Mouse (Mus musculus) left cerebral cortex, postnatal 10 days (tissue): Measurements from ENCODE around the gene Mrpl49. TPM values are rescaled to one million over a fixed set of nuclear protein-coding genes. Genes with fewer than 3 reads are reported as not detected.

ENCODE experiments used
- DNase-seq, 2 experiments: peaks; one replicate each; pipeline ENCODE4 v3.0.0; 2021 to 2022; ENCODE audit warnings: low spot score in 2 of 2, mixed read lengths in 1 of 2; ENCODE audit errors: extremely low spot score in 1 of 2
- intact Hi-C: fragments of 180-260 bp; cut with DNase I; formaldehyde crosslinking; loops from one replicate; pipeline ENCODE4 v1.15.1; 2025
- total RNA-seq, 2 experiments: library from RNA; stranded (reverse); gene quantifications; 2 replicates each; pipeline ENCODE4 v1.2.3; 2021

Mrpl49 gene
- total RNA-seq, 2 experiments from 2014 or later, result 43.3 to 45.3 TPM

DNA sequence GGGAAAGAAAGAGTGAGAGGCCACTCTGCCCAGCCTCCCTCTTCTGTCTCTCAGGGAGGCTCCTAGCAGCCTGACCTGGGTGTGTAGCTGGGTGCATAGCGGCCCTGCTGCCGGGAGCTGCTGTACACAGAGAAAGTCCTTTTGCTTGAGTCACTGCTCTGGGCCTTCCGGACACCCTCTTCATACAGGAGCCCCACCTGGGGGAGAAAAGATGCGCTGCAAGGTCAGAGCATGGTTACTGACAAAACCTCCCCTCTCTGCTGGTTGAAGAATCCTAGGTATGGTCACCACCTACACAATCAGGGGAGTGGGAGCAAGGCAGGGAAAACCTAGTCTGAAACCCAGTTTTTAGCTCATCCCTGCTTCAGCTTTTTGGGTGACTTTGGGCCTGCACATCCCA, 11.4 kb upstream of the Mrpl49 start:
- no peak for DNase-seq
- intact Hi-C loops, result no loop called here

DNA sequence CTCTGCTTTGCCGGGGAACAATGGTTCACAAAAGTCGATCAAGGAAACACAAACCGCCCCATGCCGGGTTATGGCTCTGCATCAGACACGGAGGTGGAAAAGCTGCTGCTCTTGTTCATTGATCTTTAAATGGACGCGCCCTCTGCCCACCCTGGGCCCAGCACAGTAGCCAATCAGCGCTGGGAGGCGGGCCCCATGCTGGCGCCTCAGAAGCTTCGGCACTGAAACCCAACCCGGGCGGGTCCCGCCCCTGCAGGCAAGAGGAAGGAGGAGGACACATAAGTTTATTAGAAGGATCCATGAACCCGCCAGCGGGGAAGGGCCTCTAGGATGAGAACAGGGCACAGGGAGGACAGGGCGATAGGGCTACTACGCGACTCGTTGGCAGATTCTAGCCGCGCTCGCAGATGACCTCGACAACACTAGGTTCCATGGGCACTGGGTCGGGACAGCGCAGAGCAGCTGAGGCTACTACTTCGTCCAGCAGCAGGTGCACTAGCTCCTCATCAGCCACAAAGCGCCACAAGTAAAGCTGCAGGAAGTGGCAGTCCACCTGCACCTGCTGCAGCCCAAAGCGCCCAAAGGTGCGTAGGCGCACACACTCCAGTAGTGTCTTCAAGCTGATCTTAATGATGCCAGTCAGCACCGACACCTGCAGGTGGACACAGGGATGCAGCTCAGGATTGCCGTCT, 10.3 kb upstream of the Mrpl49 start, which contains the start of gene Tm7sf2:
Gene Tm7sf2, minus strand, starts transcription at position 650 of the 692 bp plus-strand sequence.
- peak; percentile 91 to 94 for DNase-seq
- intact Hi-C loops, result no loop called here

DNA sequence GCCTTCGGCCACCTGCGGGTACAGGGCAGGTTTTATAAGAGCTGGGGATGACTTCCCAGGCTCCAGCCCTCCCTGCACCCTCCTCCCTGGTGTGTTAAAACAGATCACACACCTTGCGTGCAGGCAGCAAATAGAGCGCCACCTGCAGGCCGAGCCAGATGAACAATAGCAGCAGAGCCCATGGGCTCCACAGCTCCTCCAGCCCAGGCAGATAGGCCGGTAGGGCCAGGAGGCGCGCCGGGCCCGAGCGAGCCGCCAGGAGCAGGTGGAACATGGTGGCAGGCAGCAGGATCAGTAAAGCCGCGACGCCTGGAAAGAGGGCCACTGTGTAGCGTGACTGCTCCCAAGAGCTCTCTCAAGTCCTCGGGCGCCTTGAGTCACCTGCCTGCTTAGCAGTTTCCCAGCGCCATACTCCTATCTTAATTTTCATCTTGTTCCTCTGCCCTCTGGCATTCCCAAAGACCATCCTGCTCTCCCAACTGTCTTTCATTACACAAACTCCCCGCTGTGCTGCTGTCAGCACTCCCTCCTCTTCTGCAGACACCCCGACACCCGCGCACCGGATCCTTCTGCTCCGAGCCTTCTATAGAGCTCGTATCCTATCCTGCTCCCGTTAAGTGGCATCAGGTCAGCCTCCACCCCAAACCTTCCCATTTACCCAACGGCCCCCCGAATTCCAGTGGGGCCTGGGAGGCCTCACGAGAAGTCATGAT, 9.6 kb upstream of the Mrpl49 start:
- intact Hi-C loops, result no loop called here
- DNase-seq, result peak; percentile 72 to 90

DNA sequence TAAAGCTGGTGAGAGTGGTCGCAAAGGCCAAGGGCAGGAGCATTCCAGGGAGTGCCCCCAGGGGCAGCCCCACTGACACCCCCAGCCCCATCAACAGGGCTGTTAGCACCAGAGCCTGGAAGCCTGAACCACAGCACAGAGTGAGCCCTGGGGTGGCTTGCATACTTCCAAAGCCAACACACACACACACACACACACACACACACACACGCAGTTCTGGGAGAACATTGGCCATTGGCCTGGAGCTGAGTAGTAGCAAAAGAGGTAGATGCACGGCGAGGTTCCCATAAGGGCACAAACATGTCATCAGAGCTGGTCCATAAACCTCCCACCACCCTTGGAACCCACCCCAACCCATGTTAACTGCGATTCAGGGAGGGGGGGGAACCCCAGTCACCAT, 9.0 kb upstream of the Mrpl49 start:
- intact Hi-C loops, result no loop called here
- peak in 1 of 2 experiments; percentile 50 for DNase-seq

DNA sequence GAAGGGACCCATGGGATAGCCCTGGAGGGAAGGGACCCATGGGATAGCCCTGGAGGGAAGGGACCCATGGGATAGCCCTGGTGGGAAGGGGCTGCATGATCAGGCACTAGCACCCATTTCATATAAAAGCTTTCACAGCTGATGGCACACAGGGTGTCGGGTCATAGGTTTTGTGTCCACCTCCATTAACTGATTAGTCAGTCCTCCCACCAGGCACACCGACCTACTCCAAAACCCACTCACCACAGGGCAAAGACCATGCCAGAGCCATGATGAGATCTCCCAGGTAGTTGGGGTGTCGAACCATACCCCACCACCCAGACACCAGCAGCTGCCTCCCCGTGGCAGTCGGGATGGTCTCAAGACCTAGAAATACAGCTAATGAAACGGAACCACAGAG, 5.5 kb upstream of the Mrpl49 start:
- intact Hi-C loops, result no loop called here
- no peak for DNase-seq

DNA sequence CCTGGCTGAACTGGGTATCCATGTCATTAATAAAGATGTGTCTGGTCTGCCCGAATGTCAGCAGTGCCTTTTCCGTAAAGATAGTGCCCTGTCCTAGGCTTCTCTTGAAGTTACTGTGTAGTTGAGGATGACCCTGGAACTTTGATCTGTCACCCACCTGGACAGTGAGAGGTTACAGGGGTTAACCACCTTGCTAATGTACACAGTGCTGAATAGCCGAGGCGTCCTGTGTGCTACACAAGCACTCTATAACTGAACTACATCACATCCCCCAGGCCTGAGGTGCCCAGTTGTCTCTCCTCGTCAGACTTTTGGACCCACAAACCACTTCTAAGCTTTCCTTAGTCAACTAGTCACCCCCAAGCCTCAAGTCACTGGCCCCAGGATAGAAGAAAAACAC, 4.8 kb upstream of the Mrpl49 start:
- DNase-seq, result no peak
- intact Hi-C loops, result no loop called here

DNA sequence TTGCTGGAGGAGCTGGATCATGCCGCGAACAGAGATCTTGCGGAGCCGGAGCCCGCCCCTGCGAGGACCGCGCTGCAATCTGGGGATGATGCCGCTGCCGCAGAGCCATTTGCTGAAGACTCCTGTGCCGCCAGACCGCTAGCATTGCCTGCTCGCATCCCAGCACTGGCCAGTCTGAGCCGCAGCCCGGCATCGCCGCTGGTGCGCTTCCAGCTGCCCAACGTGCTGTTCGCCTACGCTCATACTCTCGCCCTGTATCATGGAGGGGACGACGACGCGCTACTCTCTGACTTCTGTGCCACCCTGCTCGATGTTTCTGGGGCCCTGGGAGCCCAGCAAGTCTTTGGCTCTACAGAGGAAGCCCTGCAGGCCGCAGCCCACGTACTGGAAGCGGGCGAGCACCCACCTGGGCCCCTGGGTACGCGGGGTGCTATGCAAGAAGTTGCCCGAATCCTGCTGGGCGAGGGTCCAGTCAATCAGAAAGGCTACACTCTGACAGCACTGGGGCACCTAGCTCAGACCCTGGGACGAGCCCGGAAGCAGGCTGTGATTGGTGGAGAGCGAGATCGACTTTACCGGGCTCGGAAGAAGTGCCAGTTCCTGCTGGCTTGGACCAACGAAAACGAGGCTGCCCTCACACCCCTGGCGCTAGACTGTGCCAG, 4.2 kb upstream of the Mrpl49 start:
- intact Hi-C loops, result no loop called here
- DNase-seq, result peak in 1 of 2 experiments; percentile 63

DNA sequence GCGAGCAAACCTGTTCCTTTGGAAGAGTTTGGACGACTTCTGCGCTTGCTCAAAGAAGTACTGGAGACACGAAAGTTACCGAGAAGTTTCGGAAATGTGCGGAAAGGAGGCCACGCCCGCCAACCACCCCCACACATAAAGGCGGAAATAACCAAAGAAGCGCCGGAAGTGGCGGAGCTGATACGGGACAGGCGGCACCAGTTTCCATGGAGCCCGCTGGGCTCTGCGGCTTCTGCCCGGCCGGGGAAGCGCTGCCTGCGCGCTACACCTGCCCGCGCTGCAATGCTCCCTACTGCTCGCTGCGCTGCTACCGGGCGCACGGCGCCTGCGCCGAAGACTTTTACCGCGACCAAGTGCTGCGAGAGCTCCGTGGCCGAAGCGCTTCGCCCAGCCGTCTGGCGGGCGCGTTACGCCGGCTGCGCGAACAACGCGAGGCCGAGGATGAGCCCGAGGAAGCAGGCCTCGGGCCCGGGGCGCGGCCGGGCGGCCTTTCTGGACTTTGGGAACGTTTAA, 3.5 kb upstream of the Mrpl49 start, which contains the start of gene Znhit2:
Gene Znhit2, plus strand, starts transcription at position 172 of the 513 bp plus-strand sequence.
- intact Hi-C loops, result no loop called here
- peak; percentile 94 to 95 for DNase-seq

DNA sequence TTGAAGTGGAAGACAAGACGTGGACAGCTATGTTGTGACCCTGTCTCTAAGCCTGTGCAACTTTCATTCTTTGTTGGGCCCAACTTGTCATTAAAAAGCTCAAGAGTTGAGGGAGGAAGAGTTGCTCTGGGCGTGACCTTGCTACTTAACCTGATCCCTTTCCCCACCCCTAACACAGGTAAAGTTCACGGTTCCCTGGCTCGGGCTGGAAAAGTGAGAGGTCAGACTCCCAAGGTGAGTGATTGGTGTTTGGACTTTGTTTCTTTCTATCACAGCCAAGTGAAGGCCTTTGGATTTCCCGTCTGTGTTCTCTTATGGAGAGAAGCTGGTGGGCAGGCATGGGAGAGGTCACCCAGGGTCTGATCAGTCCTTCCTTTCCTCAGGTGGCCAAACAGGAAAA, 1.4 kb upstream of the Mrpl49 start:
- DNase-seq, result no peak

DNA sequence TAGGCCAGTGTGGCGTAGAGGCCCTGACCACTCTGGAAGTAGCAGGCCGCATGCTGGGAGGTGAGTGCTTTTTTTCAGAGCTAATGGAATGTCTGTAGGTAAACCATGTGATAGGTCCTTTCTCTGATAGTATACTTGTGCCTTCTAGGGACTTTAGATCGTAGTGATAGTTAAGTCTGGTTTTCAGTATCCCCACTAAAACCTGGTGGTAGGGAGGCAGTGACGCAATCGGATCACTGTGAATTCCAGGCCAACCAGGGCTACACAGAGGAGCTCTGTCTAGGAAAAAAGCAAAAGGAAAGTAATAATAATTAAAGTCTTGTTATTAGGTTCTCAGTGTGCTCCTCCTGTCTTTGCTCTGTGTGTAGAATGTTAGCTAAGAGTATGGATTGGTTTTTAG, 928 bp upstream of the Mrpl49 start:
- intact Hi-C loops, result no loop called here
- DNase-seq, result no peak

More for the DNA sequence above, 1.4 kb upstream of the Mrpl49 start:
- intact Hi-C loops, result no loop called here

DNA sequence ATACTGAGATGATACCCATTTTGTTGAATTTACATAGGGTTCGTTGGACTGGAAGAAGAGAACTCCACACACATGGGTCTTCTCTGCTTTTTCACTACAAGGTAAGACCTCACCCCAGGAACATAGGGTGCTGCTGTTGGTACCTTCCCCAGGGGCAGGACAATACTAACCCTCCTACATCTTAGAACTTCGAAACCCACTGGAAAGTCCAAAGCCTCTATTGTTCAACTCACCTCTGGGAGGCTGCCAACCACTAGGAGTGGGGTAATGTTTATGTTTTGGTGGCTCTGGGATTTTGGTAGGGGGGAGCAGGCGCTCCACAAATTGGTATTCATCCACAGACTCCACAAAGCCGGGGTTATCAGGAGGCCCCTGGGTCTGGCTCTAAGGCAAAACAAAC, 889 bp downstream of the Mrpl49 start:
- intact Hi-C loops, result no loop called here
- DNase-seq, result no peak

DNA sequence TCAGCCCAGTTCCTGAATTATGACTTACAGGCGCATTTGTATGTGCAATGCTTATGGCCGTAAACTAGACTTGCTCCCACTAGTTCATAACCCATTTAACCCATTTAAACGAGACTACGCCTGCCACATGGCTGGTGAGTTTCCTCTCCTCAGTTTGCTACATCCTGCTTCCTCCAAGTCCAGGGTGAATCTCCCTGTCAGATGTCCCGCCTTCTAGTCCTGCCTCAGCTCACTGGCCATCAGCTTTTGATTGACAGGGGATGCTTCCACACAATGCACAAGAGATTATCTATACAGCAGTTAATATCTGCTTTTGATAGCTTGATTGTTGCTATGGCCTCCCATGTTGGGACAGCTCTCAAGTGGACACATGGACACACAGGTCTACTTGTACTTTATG, 3.3 kb downstream of the Mrpl49 start:
- intact Hi-C loops, result no loop called here
- no peak for DNase-seq

DNA sequence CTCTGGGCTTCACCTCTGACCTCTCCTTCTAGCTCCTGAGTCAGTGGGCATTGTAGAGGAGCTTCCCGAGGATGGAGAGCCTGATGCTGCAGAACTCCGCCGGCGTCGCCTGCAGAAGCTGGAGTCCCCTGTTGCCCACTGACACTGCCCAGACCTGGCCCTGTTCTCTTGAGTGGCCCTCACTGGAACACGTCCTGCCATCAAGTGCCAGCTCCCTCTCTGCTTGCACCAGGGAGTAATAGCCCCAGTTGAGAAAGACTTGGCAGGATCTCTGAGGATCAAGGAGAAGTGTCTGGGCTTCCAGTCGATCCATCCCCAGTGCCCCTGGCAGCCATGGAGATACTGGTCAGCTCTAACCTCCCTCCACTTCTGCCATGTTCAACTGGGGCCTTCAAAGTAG, 5.1 kb downstream of the Mrpl49 start:
- intact Hi-C loops, result no loop called here
- no peak for DNase-seq

DNA sequence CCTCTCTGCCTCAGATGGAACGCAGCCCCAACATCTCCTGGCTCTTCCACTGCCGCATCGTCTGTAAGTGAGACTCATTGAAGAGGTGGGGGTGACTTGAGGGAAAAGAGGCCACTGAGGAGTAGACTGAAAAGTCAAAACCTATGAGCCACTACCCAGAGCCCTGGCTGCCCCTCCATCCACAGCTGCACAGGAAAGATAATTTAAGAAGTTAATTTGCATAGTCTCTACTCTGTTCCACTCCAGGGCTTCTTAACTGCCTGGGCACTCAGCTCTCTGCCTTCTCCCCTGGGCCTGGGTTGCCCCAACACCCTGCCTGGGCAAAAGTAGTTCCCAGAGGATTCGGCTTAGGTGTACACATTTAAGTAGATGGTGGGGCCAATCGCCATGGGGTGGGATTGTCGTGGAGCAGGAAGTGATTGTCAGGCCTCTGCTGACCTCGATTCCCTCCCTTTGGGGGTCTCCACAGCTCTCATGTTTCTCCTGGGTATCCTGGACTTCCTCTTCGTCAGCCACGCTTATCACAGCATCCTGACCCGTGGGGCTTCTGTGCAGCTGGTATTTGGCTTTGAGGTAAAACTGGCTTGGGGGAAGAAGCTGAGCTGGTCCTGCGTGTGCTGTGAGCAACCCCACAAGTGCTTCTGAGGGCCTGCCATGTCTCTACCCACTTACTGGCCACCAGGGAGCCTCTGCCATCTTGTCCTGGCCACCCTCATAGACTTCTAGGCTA, 8.7 kb downstream of the Mrpl49 start:
- no peak for DNase-seq
- intact Hi-C loops, result loop anchor here (5.0 kb wide), 1 partner anchor 127 kb away; the partner anchor contains the start of gene Cdc42ep2

DNA sequence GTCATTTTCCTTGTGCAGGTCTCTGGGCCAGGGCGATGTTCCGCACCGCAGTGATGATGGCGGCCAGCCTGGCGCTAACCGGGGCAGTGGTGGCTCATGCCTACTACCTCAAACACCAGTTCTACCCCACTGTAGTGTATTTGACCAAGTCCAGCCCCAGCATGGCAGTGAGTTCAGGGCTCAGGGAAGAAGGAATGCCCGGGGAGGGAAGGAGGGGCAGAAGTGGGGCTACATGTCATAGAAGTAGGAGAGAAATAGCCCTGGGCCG, 9.8 kb downstream of the Mrpl49 start:
- intact Hi-C loops, result loop anchor here (5.0 kb wide), 1 partner anchor 126 kb away; the partner anchor contains the start of gene Cdc42ep2

DNA sequence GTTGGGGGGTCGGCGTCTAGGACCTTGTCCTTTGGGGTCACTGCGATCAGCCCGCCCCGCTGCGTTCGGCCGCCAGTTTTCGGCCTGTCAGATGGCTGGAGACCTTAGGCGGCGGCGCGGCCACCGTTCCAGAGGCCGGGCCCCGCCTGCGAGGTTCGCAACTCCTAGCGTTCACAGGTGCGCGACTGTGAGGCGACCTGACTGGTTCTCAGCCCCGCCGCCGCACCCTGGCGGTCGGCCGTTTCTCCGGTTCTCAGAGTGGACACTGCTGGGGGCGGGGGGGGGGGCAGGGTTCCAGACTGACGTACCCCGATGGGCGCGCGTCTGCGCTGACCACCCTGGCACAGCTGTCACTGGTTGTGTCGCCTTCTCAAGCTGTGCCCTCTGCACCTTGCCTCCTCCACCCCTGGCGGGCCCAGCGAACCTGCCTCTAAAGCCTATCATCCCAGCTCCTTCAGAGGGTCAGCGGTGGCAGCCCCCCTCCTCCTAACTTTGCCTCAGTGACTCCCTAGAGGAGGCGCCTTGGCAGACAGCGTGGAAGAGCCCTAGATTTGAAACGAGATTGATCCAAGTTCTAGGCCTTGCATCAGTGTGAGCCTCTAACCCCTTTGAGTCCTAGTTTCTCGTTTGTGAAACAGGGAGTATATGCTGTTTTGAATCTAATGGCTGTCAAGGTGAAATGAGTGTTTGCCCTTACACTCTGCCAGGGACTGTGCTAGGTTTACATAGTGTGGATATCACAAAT, 10.3 kb downstream of the Mrpl49 start:
- DNase-seq, result no peak
- intact Hi-C loops, result loop anchor here (5.0 kb wide), 1 partner anchor 125 kb away; the partner anchor contains the start of gene Cdc42ep2

More for the DNA sequence above, 9.8 kb downstream of the Mrpl49 start:
- peak in 1 of 2 experiments; percentile 32 for DNase-seq

DNA sequence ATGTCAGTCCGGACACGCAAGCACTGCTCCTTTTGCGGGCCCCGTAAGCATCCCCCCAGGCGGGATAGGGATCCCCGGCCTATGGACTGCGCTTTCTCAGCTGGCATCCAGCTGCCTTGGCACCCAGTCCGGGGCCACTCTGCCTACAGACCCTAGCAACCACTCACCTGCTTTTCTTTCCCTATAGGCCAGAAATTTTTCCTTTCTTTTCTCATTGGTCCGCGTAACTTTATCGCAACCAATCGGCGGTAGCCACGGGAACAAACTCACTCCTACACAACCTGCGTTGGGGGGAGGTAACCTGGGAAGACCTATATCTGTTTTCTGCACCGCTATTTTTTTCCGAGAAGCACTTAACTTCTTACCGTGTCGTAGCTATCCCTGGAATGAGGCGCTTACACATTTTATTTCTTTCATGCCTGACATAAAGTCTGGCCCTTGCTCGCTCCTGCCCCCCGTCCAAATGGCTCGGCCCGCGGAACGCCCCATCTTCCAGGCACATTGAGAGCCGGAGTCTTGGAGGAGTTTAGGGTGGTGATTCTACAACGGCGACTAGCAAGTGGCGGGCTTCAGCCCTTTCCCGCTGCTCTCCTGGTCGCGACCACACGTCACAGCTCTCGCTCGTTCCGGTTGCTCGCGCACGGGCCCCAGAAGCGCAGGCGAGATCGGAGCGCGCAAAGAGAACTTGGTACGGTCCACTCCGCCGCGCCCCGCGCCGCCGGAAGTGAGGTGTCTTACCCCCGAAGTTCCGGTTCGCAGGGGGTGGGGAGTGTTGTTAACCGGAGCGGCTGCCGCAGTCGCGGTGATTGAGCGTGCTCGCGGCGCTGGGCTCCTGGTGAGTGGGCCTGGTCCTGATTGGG, 11.1 kb downstream of the Mrpl49 start, which contains the start of gene Syvn1:
Gene Syvn1, plus strand, starts transcription at position 283 of the 860 bp plus-strand sequence.
- DNase-seq, result peak; percentile 93 to 94
- intact Hi-C loops, result loop anchor here (5.0 kb wide), 1 partner anchor 124 kb away; the partner anchor contains the start of gene Cdc42ep2
